Mouse (Mus musculus) midbrain, embryonic 14.5 days (tissue): ENCODE data around the gene Cdan1. TPM values are rescaled to one million over a fixed set of nuclear protein-coding genes. Genes with fewer than 3 reads are reported as not detected.

Experiments
- ATAC-seq: fragments of 200-750 bp; cut with Nextera tagmentation; 2 replicates; pipeline ENCODE4 v1.8.0; 2017; ENCODE audit warnings: moderate number of reproducible peaks, moderate library complexity; ENCODE audit not compliant: low FRiP score, low TSS enrichment
- DNase-seq: peaks from one replicate; pipeline ENCODE4 v3.0.0-alpha.2; 2015
- H3K27ac ChIP-seq: fragments of 300-500 bp; sonication (generic); replicated peaks from 2 replicates; pipeline ENCODE4 v1.5.1; 2014; ENCODE audit warnings: mild to moderate bottlenecking, low read depth, low read length, moderate library complexity
- H3K27me3 ChIP-seq: fragments of 300-500 bp; sonication (generic); 2 replicates; pipeline ENCODE4 v1.6.1; 2014; ENCODE audit warnings: low read length, control low read depth, mixed read lengths; ENCODE audit not compliant: control insufficient read depth, insufficient read depth
- H3K36me3 ChIP-seq: fragments of 300-500 bp; sonication (generic); 2 replicates; pipeline ENCODE4 v1.6.1; 2014; ENCODE audit warnings: low read length, control low read depth; ENCODE audit not compliant: control insufficient read depth, insufficient read depth
- H3K4me1 ChIP-seq: fragments of 300-500 bp; sonication (generic); 2 replicates; pipeline ENCODE4 v1.6.1; 2014; ENCODE audit warnings: mild to moderate bottlenecking, antibody characterized with exemption, low read length, control low read depth; ENCODE audit not compliant: control insufficient read depth, insufficient read depth
- H3K4me2 ChIP-seq: fragments of 300-500 bp; sonication (generic); 2 replicates; pipeline ENCODE4 v1.6.1; 2014; ENCODE audit warnings: mild to moderate bottlenecking, low read length, moderate library complexity
- H3K4me3 ChIP-seq: fragments of 300-500 bp; sonication (generic); replicated peaks from 2 replicates; pipeline ENCODE4 v1.5.1; 2014; ENCODE audit warnings: low read depth, low read length
- H3K9ac ChIP-seq: fragments of 300-500 bp; sonication (generic); replicated peaks from 2 replicates; pipeline ENCODE4 v1.6.1; 2014; ENCODE audit warnings: mild to moderate bottlenecking, low read length, moderate library complexity
- H3K9me3 ChIP-seq: fragments of 300-500 bp; sonication (generic); 2 replicates; pipeline ENCODE4 v1.6.1; 2016; ENCODE audit warnings: low read length, control low read depth, mixed read lengths; ENCODE audit not compliant: control insufficient read depth
- WGBS: fragments of 180-500 bp; shearing (Covaris S2); extraction: QIAGEN DNeasy Blood & Tissue Kit; methylation state at CpG from one replicate; pipeline ENCODE4 v1.1.7; 2014; 5-methylcytosine and 5-hydroxymethylcytosine counted together
- polyA plus RNA-seq: library from polyadenylated mRNA; unstranded; fragments of >200 nt; fragmentation: Nextera tagmentation; extraction: Ambion mirVana; gene quantifications from 2 replicates; pipeline ENCODE4 v1.2.1, GENCODE M21; 2014

The Cdan1 gene
- polyA plus RNA-seq, 1 experiment from 2014 or later, result 7.6 TPM

GRCm38 (mm10) chr2:120729775-120730585 is 119.9 kb downstream of the Cdan1 start:
- ATAC-seq (no peak), DNase-seq (peak; percentile 35)
- Histone ChIP-seq H3K9ac (peak overlapping the region; percentile 93), H3K4me3 (peak overlapping the region; percentile 94), H3K9me3 (no peaks in the 10 kb centered on the region), H3K27me3 (no peaks in the 10 kb centered on the region), H3K4me2 (peak overlapping the region; percentile 97), H3K4me1 (peaks cover 23% of the 10 kb centered on the region), H3K27ac (no peak overlapping the region), H3K36me3 (peaks cover 34% of the 10 kb centered on the region)
- WGBS, result 9% methylated on average over 23 of the region's 23 CpGs

GRCm38 (mm10) chr2:120724176-120724575 is 125.8 kb downstream of the Cdan1 start:
- ATAC-seq, result no peak
- no peaks in the 10 kb centered on the region for H3K9me3 ChIP-seq
- no peak for DNase-seq
- no peak overlapping the region for H3K4me2 ChIP-seq
- H3K27ac ChIP-seq, result no peak overlapping the region
- WGBS, result 92% methylated on average over 6 of the region's 6 CpGs
- H3K27me3 ChIP-seq, result no peaks in the 10 kb centered on the region
- H3K4me1 ChIP-seq, result peaks cover 4% of the 10 kb centered on the region
- H3K9ac ChIP-seq, result no peak overlapping the region
- H3K4me3 ChIP-seq, result no peak overlapping the region
- peaks cover 89% of the 10 kb centered on the region for H3K36me3 ChIP-seq

- DNase-seq (no peak), ATAC-seq (no peak)
- no peak overlapping the region for H3K4me2 ChIP-seq
- H3K36me3 ChIP-seq, result peaks cover 94% of the 10 kb centered on the region
- H3K9ac ChIP-seq, result no peak overlapping the region
- no peak overlapping the region for H3K4me3 ChIP-seq
- 72% methylated on average over 4 of the region's 4 CpGs for WGBS
- no peaks in the 10 kb centered on the region for H3K4me1 ChIP-seq
- no peaks in the 10 kb centered on the region for H3K27me3 ChIP-seq
- no peaks in the 10 kb centered on the region for H3K9me3 ChIP-seq
- H3K27ac ChIP-seq, result no peak overlapping the region
These were observed 126.3 kb downstream of the Cdan1 start for GRCm38 (mm10) chr2:120723621-120724020.

- Histone ChIP-seq H3K27ac (no peak overlapping the region), H3K4me2 (no peak overlapping the region), H3K27me3 (no peaks in the 10 kb centered on the region), H3K9me3 (no peaks in the 10 kb centered on the region), H3K4me3 (no peak overlapping the region), H3K36me3 (peaks cover 97% of the 10 kb centered on the region), H3K4me1 (no peaks in the 10 kb centered on the region), H3K9ac (no peak overlapping the region)
- 74% methylated on average over 8 of the region's 8 CpGs for WGBS
- DNase-seq, result peak; percentile 7
- ATAC-seq, result no peak
These were observed 127.4 kb downstream of the Cdan1 start for GRCm38 (mm10) chr2:120722491-120722890.

- Histone ChIP-seq H3K36me3 (peaks cover 97% of the 10 kb centered on the region), H3K4me3 (no peak overlapping the region), H3K4me1 (no peaks in the 10 kb centered on the region), H3K4me2 (no peak overlapping the region), H3K27ac (no peak overlapping the region), H3K27me3 (no peaks in the 10 kb centered on the region), H3K9ac (no peak overlapping the region), H3K9me3 (no peaks in the 10 kb centered on the region)
- DNase-seq, result no peak
- no peak for ATAC-seq
- 90% methylated on average over 2 of the region's 2 CpGs for WGBS
These were observed 128.0 kb downstream of the Cdan1 start for GRCm38 (mm10) chr2:120721911-120722310.

- Histone ChIP-seq H3K4me1 (no peaks in the 10 kb centered on the region), H3K27ac (no peak overlapping the region), H3K9me3 (no peaks in the 10 kb centered on the region), H3K4me2 (no peak overlapping the region), H3K4me3 (no peak overlapping the region), H3K36me3 (peaks cover 96% of the 10 kb centered on the region), H3K27me3 (no peaks in the 10 kb centered on the region), H3K9ac (no peak overlapping the region)
- 94% methylated on average over 6 of the region's 6 CpGs for WGBS
- DNase-seq (no peak), ATAC-seq (no peak)
These were observed 129.1 kb downstream of the Cdan1 start for GRCm38 (mm10) chr2:120720821-120721220.

- Histone ChIP-seq H3K9me3 (no peaks in the 10 kb centered on the region), H3K4me1 (no peaks in the 10 kb centered on the region), H3K27me3 (no peaks in the 10 kb centered on the region), H3K27ac (no peak overlapping the region), H3K4me3 (no peak overlapping the region), H3K36me3 (peaks cover 92% of the 10 kb centered on the region), H3K9ac (no peak overlapping the region), H3K4me2 (no peak overlapping the region)
- ATAC-seq (no peak), DNase-seq (no peak)
- WGBS, result 94% methylated on average over 8 of the region's 8 CpGs
These were observed 131.4 kb downstream of the Cdan1 start for GRCm38 (mm10) chr2:120718496-120718895.

GRCm38 (mm10) chr2:120713441-120713840 is 136.5 kb downstream of the Cdan1 start:
- Histone ChIP-seq H3K27me3 (no peaks in the 10 kb centered on the region), H3K27ac (no peak overlapping the region), H3K36me3 (peaks cover 60% of the 10 kb centered on the region), H3K9me3 (no peaks in the 10 kb centered on the region), H3K4me1 (no peaks in the 10 kb centered on the region), H3K9ac (no peak overlapping the region), H3K4me3 (no peak overlapping the region), H3K4me2 (no peak overlapping the region)
- over 99% methylated on average over 3 of the region's 3 CpGs for WGBS
- DNase-seq (no peak), ATAC-seq (no peak)

GRCm38 (mm10) chr2:120710948-120711347 is 139.0 kb downstream of the Cdan1 start:
- no peaks in the 10 kb centered on the region for H3K27me3 ChIP-seq
- ATAC-seq, result no peak
- no peak overlapping the region for H3K9ac ChIP-seq
- no peak overlapping the region for H3K4me2 ChIP-seq
- no peak overlapping the region for H3K4me3 ChIP-seq
- DNase-seq, result no peak
- peaks cover 43% of the 10 kb centered on the region for H3K36me3 ChIP-seq
- no peak overlapping the region for H3K27ac ChIP-seq
- H3K9me3 ChIP-seq, result no peaks in the 10 kb centered on the region
- 98% methylated on average over 3 of the region's 3 CpGs for WGBS
- no peaks in the 10 kb centered on the region for H3K4me1 ChIP-seq
